In genomic region chr9:71877867-71878266, GRCm38 (mm10) we compare ENCODE assay signal across 20 mouse cellular contexts.
DNase-seq lines count a peak whose midpoint lies in the region; ATAC-seq and TF ChIP-seq lines count a peak whose summit lies in the region.
"Had no signal": no experiment of that assay in that cellular context is flagged by ENCODE, and none has a peak within 500 bp of the region (broad histone marks: within the 10 kb centered on the region; RNA-seq: fewer than 3 reads in every experiment).

No protein-coding gene starts in this region.

- H3K36me3 ChIP-seq in forebrain, embryonic 14.5 days (ENCODE audit: control insufficient read depth, insufficient read depth, low read length): peaks cover 23% of the 10 kb centered on the region
- H3K36me3 ChIP-seq in forebrain, embryonic 13.5 days (ENCODE audit: poor library complexity, severe bottlenecking): peaks cover 37% of the 10 kb centered on the region
- H3K36me3 ChIP-seq in midbrain, embryonic 11.5 days (ENCODE audit: control insufficient read depth, insufficient read depth, low read length): peaks cover 19% of the 10 kb centered on the region

- DNase-seq in forebrain, embryonic 14.5 days (ENCODE audit: low spot score): peak; percentile 51
- peak; percentile 15 for DNase-seq in lung, postnatal 14 days
- DNase-seq in lung, adult 2 months: no peak
- no peak for DNase-seq in midbrain, embryonic 11.5 days (ENCODE audit: low spot score, missing footprints)
- DNase-seq in adrenal gland, postnatal 10 days: no peak
- no peak for DNase-seq in heart, adult 8-10 months (ENCODE audit: low spot score)
- no peak for DNase-seq in urinary bladder, adult 2 months (ENCODE audit: low spot score)
- DNase-seq: cerebellum, adult 11 months; cerebellum, postnatal 14 days; embryo, embryonic 11 days; gastrocnemius, adult 2 months; kidney, adult 8-10 months; kidney, postnatal 36 days; layer of hippocampus, adult 9-11 months; lung, embryonic 14.5 days; right cerebral cortex, postnatal 14 days had no signal

- no peaks in the 10 kb centered on the region for H3K9me3 ChIP-seq in forebrain, embryonic 14.5 days (replicated peaks; ENCODE audit: control insufficient read depth, low read length)
- H3K9me3 ChIP-seq in forebrain, embryonic 13.5 days (replicated peaks): no peaks in the 10 kb centered on the region
- H3K9me3 ChIP-seq in midbrain, embryonic 11.5 days (ENCODE audit: control insufficient read depth, low read length): no peaks in the 10 kb centered on the region
- H3K9me3 ChIP-seq: megakaryocyte, embryonic 14.5 days had no signal

- H3K27me3 ChIP-seq in forebrain, embryonic 14.5 days (replicated peaks; ENCODE audit: control insufficient read depth, insufficient read depth, low read length): no peaks in the 10 kb centered on the region
- no peaks in the 10 kb centered on the region for H3K27me3 ChIP-seq in forebrain, embryonic 13.5 days
- H3K27me3 ChIP-seq in midbrain, embryonic 11.5 days (ENCODE audit: control insufficient read depth, insufficient read depth, low read length): no peaks in the 10 kb centered on the region
- H3K27me3 ChIP-seq: megakaryocyte, embryonic 14.5 days had no signal

- no peak overlapping the region for H3K27ac ChIP-seq in forebrain, embryonic 14.5 days (ENCODE audit: low read depth, low read length)
- H3K27ac ChIP-seq in forebrain, embryonic 13.5 days: no peak overlapping the region
- no peak overlapping the region for H3K27ac ChIP-seq in midbrain, embryonic 11.5 days (ENCODE audit: low read depth, low read length)
- H3K27ac ChIP-seq: gastrocnemius, adult 2 months had no signal

- TF ChIP-seq POLR2A in lung, adult 2 months (IDR thresholded peaks at IDR 0.05; ENCODE audit: borderline replicate concordance, extremely low read depth, low read depth, low read length): no peak

- H3K4me2 ChIP-seq in forebrain, embryonic 14.5 days (ENCODE audit: low read length): no peak overlapping the region
- H3K4me2 ChIP-seq in forebrain, embryonic 13.5 days: no peak overlapping the region
- no peak overlapping the region for H3K4me2 ChIP-seq in midbrain, embryonic 11.5 days
- H3K4me2 ChIP-seq: liver, embryonic 11.5 days; lung, embryonic 14.5 days had no signal

- peaks cover 30% of the 10 kb centered on the region for H3K4me1 ChIP-seq in forebrain, embryonic 14.5 days (ENCODE audit: control insufficient read depth, insufficient read depth, low read length)
- H3K4me1 ChIP-seq in forebrain, embryonic 13.5 days: peaks cover 41% of the 10 kb centered on the region
- peaks cover 18% of the 10 kb centered on the region for H3K4me1 ChIP-seq in lung, adult 2 months (ENCODE audit: control insufficient read depth, insufficient read depth, low read length)
- peaks cover 36% of the 10 kb centered on the region for H3K4me1 ChIP-seq in midbrain, embryonic 11.5 days (ENCODE audit: control insufficient read depth, insufficient read depth, low read length)

- TF ChIP-seq CTCF in lung, adult 2 months (IDR thresholded peaks at IDR 0.05; ENCODE audit: insufficient read depth, low read length): no peak

- ATAC-seq in forebrain, embryonic 14.5 days: no peak
- no peak for ATAC-seq in forebrain, embryonic 13.5 days
- ATAC-seq in midbrain, embryonic 11.5 days (ENCODE audit: low FRiP score): no peak
- ATAC-seq: forebrain, embryonic 16.5 days had no signal

- 46% methylated on average over 3 of the region's 3 CpGs for WGBS in forebrain, embryonic 14.5 days
- 47% methylated on average over 3 of the region's 3 CpGs for WGBS in forebrain, embryonic 13.5 days
- WGBS in lung, adult 2 months: 86% methylated on average over 3 of the region's 3 CpGs
- WGBS in midbrain, embryonic 11.5 days: 63% methylated on average over 3 of the region's 3 CpGs

- H3K4me3 ChIP-seq in forebrain, embryonic 14.5 days (ENCODE audit: low read depth, low read length): no peak overlapping the region
- no peak overlapping the region for H3K4me3 ChIP-seq in forebrain, embryonic 13.5 days
- no peak overlapping the region for H3K4me3 ChIP-seq in lung, adult 2 months (replicated peaks; ENCODE audit: extremely low read depth, low read depth, low read length)
- H3K4me3 ChIP-seq in midbrain, embryonic 11.5 days (ENCODE audit: low read depth, low read length): no peak overlapping the region
- H3K4me3 ChIP-seq: gastrocnemius, adult 2 months; megakaryocyte, embryonic 14.5 days had no signal

- H3K9ac ChIP-seq in forebrain, embryonic 14.5 days (ENCODE audit: low read length): no peak overlapping the region
- no peak overlapping the region for H3K9ac ChIP-seq in forebrain, embryonic 13.5 days
- H3K9ac ChIP-seq in midbrain, embryonic 11.5 days (ENCODE audit: low read length): 0 out of 2 replicates have a peak overlapping the region, but pooled peaks have one; percentile 9
- H3K9ac ChIP-seq: lung, embryonic 14.5 days had no signal

Comparison
In these comparisons a context has a peak if more than half of its experiments do, and no peak if none do; other contexts are left out.
1. DNase-seq: peak in forebrain, embryonic 14.5 days (single experiment) and lung, postnatal 14 days (single experiment); none in lung, adult 2 months (single experiment), midbrain, embryonic 11.5 days (single experiment), adrenal gland, postnatal 10 days (single experiment), heart, adult 8-10 months (single experiment) and urinary bladder, adult 2 months (single experiment).